Mouse (Mus musculus) adrenal gland, adult (tissue): Measurements from ENCODE around the gene Dnajc3.
"Not testable (repeated sequence)": the region's sequence is repeated elsewhere in the genome, so short reads cannot be mapped to it uniquely, and the experiment has no call there.

Source experiments
- DNase-seq, 2 experiments: peaks; one replicate each; pipeline ENCODE4 v3.0.0; 2022 to 2023; ENCODE audit warnings: low spot score in 1 of 2; ENCODE audit not compliant: inconsistent age in 2 of 2

Dnajc3 gene

DNA sequence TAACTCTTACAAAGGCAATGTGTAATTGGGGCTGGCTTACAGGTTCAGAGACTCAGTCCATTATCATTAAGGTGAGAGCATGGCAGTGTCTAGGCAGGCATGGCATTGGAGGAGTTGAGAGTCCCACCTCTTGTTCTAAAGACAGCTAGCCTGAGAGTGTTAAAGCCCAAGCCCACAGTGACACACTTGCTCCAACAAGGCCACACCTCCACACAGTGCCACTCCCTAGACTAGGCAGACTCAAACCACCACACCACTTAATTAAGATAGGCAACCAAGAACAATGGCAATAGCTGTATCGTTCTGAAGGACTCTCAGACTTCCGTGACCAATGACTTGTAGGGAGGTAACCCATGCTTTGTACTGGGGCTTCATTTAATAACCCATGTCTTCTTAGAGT, 7.0 kb upstream of the Dnajc3 start:
- DNase-seq, result no peak

DNA sequence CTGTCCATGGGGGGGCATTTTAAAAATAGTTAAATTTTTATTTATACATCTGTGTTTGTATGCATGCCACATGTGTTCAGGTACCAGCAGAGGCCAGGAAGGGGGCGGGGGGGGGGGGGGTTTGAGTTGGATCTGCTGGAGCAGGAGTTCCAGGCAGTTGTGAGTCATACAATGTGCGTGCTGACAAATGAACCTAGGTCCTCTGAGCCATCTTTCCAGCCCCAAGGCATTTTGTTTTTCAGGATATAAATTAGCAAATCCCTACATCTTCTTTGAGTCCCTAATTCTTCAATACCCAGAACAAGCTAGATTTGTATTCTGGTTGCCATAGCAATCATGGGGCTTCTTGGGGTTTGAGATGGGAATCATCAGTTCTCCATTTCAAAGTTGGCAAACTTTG, 6.6 kb upstream of the Dnajc3 start:
- no peak for DNase-seq

DNA sequence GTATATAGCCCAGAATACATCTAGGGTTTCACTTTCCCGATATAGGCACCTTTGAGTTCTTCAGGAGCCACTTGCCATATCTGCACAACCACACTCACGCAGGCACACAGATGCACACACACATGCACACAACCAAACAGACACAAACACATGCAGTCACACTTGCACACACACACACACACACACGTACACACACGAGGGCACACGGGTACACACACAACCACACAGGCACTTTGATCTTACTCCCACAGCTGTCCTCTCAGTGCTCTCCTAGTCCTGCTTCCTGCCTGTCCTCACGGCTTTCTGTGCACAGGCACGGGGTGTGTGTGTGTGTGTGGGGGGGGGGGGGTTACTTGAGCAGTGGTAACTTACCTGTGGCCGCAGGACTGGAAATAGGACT, 4.8 kb upstream of the Dnajc3 start:
- no peak for DNase-seq

DNA sequence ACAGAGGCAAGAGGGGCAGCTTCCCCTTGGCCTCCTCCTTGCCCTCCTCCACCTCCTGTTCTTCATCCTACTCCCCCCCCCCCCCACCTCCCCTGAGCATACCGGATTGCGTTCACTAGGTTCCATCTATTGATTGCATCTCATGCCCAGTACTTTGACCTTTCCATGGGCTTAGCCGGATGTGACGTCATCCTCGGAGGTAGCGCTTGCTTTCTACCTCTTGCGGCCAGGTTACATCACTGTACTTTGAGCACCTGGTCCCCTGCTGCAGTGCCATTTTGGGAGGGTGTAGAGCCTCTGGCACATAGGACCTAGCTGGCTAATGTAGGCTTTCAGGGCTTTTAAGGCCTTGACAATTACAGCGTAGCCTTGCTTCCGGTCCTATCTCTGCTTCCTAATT, 3.1 kb upstream of the Dnajc3 start:
- no peak for DNase-seq

DNA sequence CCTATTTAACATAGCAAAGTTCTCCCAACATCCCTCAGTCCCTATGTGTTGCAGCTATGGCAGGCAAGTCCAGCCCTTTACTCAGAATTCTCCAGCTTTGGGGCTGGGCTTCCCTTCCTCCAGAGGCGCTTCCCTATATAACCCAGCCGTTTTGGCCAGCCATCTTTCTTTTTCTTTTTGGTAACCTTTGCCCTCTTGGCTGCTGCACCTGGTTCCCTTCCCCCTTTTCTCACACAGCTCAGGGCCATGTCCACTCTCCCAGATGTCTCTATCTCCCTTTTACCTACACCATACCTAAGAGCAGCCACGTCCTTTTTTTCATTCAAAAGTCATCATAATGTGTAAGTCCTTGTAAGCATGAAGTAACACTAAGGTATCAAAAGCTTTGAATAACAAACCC, 1.5 kb upstream of the Dnajc3 start:
- no peak for DNase-seq

DNA sequence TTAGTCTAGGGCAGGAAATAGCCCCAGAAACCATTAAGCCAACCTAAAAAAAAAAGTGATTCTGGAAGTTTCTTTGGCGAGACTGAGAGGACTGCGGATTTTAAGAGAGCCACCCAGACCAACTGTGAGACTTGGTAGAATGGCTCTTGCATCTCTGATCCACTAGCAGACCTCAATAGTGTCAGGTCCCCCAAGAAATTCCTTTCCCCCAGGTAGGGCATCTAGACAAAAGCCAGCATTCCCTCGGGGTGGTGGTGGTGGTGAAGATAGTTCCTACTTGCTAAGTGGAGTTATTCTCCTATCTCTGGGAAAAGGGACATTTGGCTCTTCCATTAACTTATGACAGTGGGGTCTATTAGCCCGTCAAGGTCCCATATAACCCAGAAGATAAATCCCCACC, 824 bp upstream of the Dnajc3 start:
- no peak for DNase-seq

DNA sequence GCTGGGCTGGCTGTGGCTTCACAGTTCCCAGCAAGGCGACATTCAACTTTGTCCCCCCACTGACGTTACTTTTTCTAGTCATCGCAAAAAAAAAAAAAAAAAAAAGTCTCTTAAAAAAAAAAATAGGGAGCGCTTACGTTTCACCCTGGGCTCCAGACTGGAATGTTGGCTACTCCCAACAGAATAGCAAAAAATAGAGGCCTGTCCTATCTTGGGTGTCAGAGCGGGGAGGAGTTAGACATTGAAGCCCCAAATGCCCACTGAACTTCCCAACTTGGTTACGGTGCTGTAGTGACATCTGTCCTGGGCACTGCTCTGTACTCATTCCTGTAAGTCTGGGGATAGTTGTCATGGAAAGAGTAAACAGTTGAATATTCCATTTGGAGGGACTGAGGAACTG, 775 bp downstream of the Dnajc3 start:
- peak; percentile 29 to 67 for DNase-seq

DNA sequence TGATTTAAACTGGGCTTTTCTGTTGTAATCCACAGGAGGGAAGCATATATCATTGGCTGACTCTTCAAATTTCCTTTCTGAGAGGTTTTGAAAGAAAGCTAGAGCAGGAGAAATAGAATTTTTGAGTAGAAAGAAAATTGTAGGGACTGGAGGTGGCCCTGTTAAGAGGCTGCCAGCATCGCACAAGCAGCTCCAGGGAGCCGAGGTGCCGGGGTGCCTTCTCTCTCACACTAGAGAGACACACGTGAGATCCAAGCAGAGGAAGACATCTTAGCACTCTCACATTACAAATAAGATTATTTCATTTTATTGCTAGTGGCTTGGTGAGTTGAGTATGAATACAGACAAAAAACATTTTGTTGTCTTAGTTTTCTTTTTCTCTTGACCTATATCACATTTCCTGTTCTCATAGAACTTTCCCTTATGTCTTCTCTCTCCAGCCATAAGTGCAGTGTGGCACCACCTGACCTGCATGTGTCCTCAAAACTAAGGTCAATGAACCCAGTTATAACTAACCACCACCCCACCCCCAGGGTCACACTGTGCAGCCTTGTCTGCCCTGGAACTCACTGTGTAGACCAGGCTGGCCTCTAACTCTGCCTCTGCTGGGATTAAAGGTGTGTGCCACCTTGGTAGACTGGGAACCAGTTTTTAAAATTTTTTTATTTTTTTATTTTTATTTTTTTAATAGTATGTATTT, 3.2 kb downstream of the Dnajc3 start:
- DNase-seq, result no peak

DNA sequence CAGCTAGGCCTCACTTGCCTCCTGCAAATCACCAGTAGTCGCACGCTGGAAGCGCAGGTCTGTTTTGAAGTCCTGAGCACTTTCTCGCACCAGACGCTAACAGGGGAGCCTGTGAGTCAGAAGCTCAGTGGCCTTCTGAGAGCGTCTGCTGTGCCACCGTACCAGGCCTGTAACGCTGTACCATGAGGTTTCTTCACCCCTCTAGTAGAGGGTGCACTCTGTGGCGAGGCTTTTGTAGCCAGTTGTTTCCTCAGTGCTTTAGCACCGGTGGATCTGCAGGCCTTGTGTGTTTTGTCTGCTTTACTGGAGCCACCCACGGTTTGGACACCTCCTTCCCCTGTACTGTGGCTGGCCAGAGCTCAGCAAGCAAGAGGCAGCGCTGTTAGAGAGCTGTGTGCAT, 4.3 kb downstream of the Dnajc3 start:
- peak; percentile 27 to 69 for DNase-seq

DNA sequence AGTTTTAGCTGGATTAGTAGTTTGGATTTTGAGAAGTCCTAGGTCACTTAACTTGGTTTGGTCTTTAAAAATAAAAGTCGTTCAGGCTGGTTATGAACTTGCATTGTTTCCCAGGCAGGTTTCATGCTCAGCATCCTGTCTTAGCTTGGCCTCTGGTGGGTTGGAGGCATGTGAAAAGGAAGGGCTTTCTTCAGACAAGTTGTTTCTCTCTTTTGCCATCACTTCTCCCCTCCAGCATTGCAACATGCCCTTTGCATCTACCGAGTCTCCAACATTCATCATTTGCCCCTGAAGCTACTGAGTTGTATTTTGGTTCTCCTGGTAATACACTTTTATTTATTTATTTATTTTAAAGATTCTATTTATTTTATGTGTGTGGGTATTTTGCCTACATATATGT, 6.9 kb downstream of the Dnajc3 start:
- DNase-seq, result no peak

DNA sequence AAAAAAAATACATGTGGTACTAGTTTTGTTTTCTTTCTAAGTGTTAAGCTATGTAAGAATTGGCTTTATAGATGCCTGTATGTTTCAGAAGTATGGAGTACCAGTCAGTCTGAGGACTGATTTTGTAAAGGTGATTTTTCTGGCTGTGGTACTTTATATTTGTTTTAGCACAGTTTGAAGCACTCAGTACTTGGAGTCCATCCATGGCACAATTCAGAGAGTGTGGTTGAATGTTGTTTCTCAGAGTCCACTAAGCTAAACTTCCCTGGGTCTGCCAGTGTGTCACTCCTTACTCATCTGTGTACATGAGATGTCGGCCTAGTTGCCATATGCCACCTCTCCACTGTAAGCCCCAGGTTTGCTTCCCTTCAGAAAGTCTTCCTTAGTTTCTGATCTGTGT, 11.1 kb downstream of the Dnajc3 start:
- DNase-seq, result no peak

DNA sequence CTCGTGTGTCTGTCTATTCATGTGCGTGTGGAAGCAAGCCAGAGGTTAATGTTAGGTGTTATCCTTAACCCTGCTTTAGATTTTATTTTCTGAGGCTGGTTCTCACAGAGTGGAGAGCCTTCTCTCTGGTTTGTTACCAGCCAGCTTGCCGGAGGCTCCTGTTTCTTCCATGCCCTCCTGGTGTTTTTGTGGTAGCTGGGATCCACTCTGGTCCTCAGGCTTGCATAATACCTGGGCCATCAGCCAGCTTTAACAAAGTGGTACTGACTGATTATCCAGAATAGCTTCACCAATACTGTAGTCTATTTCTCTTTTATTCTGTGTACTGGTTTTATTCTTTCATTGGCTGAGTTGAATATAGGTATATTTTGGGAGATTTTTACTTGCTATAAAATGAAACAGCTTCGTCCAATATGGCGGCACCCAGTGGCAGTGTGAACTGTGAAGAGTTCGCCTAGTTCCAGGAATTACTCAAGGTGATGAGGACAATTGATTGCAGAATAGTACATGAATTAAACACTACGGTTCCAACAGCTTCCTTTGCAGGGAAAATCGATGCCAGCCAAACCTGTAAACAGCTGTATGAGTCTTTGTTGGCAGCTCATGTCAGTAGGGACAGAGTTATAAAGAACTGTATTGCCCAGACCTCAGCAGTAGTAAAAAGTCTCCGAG, 14.3 kb downstream of the Dnajc3 start:
- peak in 1 of 2 experiments; percentile 55 for DNase-seq

DNA sequence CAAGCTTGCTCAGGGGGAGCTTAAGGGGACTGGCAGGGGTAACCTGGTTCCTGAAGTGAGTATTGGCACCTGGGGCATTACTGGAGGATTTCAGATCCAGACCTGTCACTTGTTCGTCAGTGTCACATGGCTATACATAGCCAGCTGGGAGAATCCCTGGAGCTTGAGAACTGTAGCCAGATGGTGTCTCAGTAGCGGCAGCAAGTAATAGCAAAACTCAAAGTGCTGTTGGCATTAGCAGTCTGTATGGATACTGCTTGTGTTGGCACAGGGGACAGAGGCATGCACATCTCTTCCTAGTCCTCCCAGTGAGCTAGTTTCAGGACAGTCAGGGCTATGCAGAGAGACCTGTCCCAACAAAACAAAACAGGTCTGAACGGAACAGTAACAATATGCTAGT, 20.2 kb downstream of the Dnajc3 start:
- no peak for DNase-seq

DNA sequence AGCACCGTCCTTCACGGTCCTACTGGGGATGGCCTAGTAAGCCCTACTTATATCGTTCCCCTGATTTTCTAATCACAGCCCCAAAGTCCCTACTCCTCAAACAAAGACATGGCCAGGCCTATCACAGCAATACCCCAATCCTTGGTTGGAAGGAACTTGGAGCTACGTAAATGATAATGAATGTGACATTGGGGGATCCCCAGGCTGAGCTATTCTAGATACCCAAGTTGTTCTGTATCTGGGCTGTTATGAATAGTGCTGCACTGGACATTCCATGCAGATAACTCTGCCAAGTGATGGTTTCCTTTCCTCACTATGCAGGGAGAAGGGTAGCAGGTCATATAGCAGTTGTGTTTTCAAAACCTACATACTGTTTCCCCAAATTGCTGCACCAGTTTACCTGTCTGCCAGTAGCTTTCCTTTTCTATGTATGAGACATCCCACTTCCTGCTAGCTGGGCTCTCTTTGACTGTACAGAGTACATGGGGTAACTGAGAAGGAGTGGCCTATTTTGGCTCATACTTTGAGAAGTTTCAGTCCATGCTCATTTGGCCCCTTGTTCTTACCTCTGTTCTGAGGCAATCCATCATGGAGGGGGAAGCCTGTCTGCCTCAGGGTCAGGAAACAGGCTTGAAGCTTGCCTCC, 27.7 kb downstream of the Dnajc3 start:
- DNase-seq, result no peak

DNA sequence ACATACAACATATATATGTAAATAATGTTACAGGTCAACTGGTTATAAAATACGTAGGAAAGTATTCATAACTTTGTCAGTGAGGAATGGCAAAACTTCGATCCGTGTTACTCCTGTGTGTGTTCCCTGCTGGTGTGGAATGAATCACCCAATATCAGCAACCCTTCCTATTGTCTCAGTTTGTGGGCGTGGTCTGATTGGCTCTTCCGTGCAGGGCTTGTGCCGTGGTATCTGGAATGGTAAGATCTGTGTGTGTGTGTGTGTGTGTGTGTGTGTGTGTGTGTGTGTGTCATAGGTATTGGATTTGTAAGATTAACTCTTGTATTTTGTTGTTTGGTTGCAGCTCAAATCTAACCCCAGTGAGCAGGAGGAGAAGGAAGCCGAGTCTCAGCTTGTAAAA, 29.9 kb downstream of the Dnajc3 start:
- DNase-seq, result no peak

DNA sequence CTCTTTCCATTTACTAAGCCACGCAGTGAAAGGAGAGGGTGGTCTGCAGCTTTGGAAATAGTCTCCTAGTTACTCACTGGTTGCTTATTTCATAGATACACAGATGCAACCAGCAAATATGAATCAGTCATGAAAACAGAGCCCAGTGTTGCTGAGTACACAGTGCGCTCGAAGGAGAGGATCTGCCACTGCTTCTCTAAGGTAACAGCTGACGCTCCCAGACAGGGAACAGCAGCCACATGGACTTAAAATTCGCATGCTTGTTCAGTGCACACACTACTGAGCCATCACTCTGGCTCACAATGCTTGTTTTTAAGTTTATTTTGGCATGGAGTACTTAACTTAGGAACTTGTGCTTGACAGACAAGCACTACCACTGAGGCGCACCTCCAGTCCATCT, 34.5 kb downstream of the Dnajc3 start:
- no peak for DNase-seq

DNA sequence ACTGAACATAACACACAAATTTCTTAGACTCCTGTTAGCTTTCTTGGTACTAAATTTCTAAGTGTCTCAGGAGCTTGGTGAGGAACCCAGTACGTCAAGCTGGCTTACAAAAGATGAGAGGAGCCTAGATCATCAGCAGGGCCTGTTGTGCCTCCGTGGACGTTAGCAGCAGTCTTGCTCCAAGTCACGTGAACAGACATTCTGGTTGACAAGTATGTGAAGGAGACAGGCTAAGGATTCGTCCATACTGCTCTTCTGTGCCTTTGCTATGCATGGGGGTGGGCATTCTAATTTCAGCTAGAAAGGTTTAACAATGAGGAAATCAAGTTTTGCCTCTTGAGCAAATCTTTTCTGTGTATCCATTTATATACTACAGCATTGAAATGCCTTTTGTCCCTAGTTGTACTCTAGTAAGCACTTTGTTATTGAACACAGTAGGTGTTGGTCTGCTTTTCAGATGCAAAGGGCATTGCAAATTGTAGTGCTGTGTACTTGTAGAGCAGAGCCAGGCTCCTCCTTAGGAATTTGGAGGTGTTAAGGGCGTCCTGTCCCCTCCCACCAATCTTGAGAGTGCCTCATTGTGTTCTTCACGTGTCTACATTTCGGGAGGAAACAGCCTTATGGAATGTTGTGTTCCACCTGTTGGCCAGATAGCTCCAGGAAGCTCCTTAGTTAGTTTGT, 39.5 kb downstream of the Dnajc3 start:
- no peak for DNase-seq

DNA sequence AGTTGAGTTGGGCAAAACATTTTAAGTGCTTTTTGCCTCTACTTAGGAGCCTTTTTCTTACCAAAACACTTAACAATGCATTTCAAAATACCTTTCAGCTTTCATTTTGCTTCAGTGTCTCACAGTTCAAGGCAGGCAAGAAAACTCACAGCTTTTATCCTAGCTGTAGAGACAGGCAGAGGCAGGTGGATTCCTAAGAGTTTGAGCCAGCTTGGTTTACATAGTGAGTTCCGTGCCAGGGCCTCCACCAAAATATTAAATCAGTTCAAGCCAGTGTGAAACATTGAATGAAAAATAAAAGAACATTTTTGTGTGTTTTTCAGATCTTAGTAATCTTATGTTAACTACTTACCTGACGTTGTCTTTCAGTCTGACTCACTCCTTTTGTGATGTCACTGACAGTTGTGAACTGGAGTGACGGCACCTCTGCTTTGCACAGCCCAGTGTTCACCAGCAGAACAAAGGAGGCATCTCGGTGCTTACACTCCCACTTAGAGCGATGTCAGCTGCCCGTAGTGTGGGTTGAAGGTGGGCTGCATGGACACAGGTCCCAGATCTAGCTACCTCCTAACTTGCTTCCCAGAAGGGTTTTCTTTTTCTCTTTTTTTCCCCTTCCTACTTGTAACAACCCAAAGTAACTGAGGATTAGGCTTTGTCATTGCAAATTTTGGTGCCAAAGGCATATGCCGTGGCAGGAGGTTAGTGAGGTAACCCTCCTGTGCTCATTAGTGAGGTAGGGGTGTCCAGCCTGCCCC, 42.0 kb downstream of the Dnajc3 start:
- DNase-seq, result no peak

DNA sequence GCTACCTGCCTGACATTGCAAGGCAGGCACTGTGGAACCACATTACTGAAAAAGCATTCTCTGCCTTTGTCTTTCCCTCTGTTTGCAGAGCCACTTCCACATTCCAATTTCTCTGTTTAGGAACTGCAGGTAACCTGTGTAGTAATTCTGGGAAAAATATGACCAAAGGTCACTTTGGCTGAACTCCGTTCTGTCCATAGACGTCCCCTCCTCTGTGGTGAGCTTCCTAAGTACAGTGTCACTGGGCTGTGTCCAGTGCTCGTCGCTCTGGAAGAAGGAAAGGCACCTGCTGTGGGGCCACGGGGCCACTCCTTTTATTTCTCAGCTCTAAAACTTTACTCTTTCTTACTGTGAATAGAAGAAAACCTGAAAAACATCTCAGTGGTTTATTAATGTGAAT, 42.6 kb downstream of the Dnajc3 start:
- no peak for DNase-seq

DNA sequence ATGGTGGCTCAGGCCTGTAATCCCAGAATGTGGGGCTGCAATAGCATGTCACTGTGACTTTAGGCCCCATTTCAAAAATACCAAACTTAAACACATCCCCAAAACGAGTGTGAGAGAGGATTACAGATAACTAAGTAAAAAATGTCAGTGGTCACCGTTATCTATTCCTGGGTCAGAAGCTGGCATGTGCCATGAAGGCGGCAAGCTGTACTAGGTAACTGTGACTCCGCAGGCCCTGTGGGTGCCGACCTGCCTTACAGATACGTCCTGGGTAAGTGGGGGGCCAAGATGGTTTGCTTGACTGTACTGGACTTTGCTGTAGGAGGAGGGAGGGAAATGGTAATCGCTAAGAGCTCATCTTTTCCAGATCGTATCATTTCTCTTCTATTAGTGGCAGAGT, 43.1 kb downstream of the Dnajc3 start:
- no peak for DNase-seq

DNA sequence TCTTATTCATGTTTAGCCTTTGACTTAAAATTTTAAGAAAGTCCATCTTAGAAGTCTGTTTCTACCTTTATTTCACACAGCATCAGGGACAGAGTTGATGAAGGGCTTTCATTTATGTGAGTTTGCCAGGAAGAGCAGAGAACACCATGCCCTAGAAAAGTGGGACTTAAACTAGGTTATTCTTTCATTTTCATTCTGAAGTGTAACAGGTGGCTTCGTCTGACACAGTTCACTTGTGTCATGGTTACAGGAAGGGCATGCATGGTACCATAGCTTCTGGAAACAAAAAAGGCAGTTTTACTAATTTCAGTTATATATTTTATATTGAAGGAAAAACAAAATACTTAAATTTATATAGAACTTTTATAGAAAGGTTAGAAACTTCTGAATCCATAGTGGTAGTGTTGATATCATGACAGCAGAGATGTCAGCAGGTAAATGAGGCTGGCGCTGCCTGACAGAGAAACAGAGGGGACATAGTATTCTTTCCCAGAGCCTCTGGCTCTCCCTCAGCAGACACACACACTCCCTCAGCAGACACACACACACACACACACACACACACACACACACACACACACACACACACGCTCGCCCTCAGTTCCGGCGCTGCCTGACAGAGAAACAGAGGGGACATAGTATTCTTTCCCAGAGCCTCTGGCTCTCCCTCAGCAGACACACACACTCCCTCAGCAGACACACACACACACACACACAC, 44.1 kb downstream of the Dnajc3 start:
- DNase-seq, result not testable (repeated sequence)
